Mouse (Mus musculus) heart, postnatal 0 days (tissue): ENCODE data around the gene Lyve1. TPM values are rescaled to one million over a fixed set of nuclear protein-coding genes. Genes with fewer than 3 reads are reported as not detected.

Source experiments
- ATAC-seq: fragments of 200-750 bp; cut with Nextera tagmentation; 2 replicates; pipeline ENCODE4 v1.8.0; 2017; ENCODE audit warnings: low read depth, moderate number of reproducible peaks, moderate library complexity; ENCODE audit not compliant: insufficient read depth
- DNase-seq: peaks from one replicate; pipeline ENCODE4 v3.0.0-alpha.2; 2016; ENCODE audit warnings: low spot score
- H3K27ac ChIP-seq: fragments of 300-500 bp; sonication (generic); 2 replicates; pipeline ENCODE4 v1.5.1; 2014; ENCODE audit warnings: low read depth, mild to moderate bottlenecking
- H3K27me3 ChIP-seq: fragments of 300-500 bp; sonication (generic); 2 replicates; pipeline ENCODE4 v1.6.1; 2014; ENCODE audit warnings: low read length, mixed read lengths; ENCODE audit not compliant: control insufficient read depth, insufficient read depth
- H3K36me3 ChIP-seq: fragments of 300-500 bp; sonication (generic); replicated peaks from 2 replicates; pipeline ENCODE4 v1.6.1; 2014; ENCODE audit warnings: low read length, mixed read lengths; ENCODE audit not compliant: control insufficient read depth, insufficient read depth
- H3K4me1 ChIP-seq: fragments of 300-500 bp; sonication (generic); 2 replicates; pipeline ENCODE4 v1.6.1; 2014; ENCODE audit warnings: antibody characterized with exemption; ENCODE audit not compliant: control insufficient read depth, insufficient read depth
- H3K4me2 ChIP-seq: fragments of 300-500 bp; sonication (generic); 2 replicates; pipeline ENCODE4 v1.6.1; 2014; ENCODE audit warnings: low read depth, mild to moderate bottlenecking, low read length, moderate library complexity
- H3K4me3 ChIP-seq: fragments of 300-500 bp; sonication (generic); 2 replicates; pipeline ENCODE4 v1.5.1; 2014; ENCODE audit warnings: low read depth, low read length
- H3K9ac ChIP-seq: fragments of 300-500 bp; sonication (generic); replicated peaks from 2 replicates; pipeline ENCODE4 v1.6.1; 2014; ENCODE audit warnings: low read depth, low read length, mixed read lengths
- H3K9me3 ChIP-seq: fragments of 300-500 bp; sonication (generic); replicated peaks from 2 replicates; pipeline ENCODE4 v1.6.1; 2016; ENCODE audit warnings: low read length; ENCODE audit not compliant: control insufficient read depth
- CTCF ChIP-seq: IDR thresholded peaks from 2 replicates; pipeline ENCODE4 v1.5.1; 2016; ENCODE audit warnings: antibody characterized with exemption, control low read depth, low read depth
- EP300 ChIP-seq: IDR thresholded peaks from 2 replicates; pipeline ENCODE4 v1.6.1; 2016; ENCODE audit warnings: antibody characterized with exemption, low read depth
- WGBS: fragments of 180-500 bp; shearing (Covaris S2); extraction: QIAGEN DNeasy Blood & Tissue Kit; methylation state at CpG from one replicate; pipeline ENCODE4 v1.1.7; 2014; 5-methylcytosine and 5-hydroxymethylcytosine counted together
- polyA plus RNA-seq: library from polyadenylated mRNA; unstranded; fragments of >200 nt; fragmentation: Nextera tagmentation; extraction: Ambion mirVana; gene quantifications from 2 replicates; pipeline ENCODE4 v1.2.1, GENCODE M21; 2015
- total RNA-seq: library from RNA; depleted of rRNA; stranded (reverse); fragments of >200 nt; gene quantifications from 2 replicates; pipeline ENCODE4 v1.2.3, GENCODE M21; 2014; ENCODE audit warnings: low replicate concordance; rRNA removed

Lyve1 gene
- 38.9 and 56.7 TPM in 2 replicates for total RNA-seq
- polyA plus RNA-seq, result 13.8 and 15.2 TPM in 2 replicates

DNA sequence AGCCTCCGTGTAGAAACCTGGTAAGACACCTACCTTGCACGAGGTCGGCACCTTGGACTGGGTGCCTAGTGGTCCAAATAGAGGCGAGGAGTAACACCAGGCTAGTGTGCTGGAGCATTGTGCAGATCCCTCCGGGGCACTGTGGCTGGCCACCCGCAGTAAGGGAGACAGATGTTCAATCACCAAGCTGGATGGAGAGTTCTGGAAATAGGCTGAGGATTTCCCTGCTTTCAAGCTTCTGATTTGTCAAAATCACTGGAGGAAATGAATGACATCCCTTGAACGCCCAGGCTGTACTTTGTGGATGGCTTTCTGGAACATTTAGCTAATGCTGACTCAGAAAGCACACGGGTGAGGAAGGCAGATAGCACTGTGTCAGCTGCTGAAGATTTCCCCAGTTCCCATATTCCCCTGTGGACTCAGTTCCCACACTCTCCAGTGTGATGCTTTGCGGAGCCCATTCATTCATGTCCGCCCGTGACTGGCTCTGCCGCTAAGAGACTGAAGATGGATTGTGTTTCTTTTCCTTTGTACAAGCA lies at the start of gene Lyve1:
Lyve1 (minus strand) TSS at position 489 of the 539 bp plus-strand sequence.
- no peak for ATAC-seq

DNA sequence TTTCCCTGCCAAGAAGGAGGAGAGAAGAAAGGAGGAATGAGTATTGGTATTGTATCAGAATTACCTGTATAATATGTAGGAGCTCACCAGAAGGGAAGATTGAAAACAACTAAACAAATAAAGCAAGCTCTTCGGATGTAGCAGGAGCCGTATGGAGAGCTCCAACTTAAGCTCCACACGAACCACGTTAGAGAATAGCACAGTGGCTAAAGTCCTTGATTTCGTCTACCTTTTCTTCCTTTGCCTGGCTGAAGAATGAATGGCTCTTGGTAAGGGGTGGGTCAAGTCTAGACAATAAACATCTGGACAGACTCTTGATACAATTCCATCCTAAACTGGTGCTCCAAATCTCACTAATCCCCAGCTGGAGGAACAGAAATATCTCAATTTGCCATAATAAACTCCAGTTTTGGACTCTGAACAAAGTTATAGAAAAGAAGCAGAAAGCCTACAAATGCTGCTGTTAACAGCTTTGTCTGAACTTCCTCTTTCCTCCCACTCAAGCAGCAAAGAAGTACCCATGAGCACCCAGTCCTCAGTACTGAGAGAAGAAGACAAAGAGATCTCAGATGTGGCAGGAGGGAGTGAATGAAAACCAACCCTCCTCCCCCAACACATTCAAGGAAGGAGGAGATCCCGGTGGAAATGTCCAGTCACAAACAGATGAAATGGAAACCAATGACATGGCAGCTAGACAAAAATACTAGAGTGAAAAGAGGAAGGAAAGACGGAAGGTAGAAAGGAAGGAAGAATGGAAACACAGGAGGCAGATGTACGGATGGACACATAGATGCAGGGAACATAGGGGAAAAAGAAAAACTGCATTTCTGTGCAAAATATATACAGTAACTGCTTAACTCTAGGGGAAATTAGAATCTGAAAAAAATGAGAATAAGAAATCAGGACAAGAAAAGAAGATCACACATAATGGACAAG lies 45.4 kb upstream of the Lyve1 start:
- Histone ChIP-seq H3K9ac (no peak overlapping the region), H3K27me3 (no peaks in the 10 kb centered on the region), H3K36me3 (no peaks in the 10 kb centered on the region), H3K4me2 (no peak overlapping the region), H3K4me1 (peaks cover 23% of the 10 kb centered on the region; the same call in 1 of the 2 replicates), H3K27ac (no peak overlapping the region), H3K9me3 (no peaks in the 10 kb centered on the region), H3K4me3 (no peak overlapping the region)
- DNase-seq, result no peak
- WGBS, result 73% methylated on average over 8 of the region's 8 CpGs
- no peak for TF ChIP-seq EP300
- TF ChIP-seq CTCF, result no peak
- no peak for ATAC-seq

More for the DNA sequence above, at the start of gene Lyve1:
- TF ChIP-seq EP300 (no peak), CTCF (no peak)
- WGBS, result 62% methylated on average over 12 of the region's 12 CpGs
- no peaks in the 10 kb centered on the region for H3K27me3 ChIP-seq
- DNase-seq, result peak; percentile 25
- H3K27ac ChIP-seq, result no peak within 1 kb of the TSS
- H3K36me3 ChIP-seq, result no peaks in the 10 kb centered on the region
- no peak within 1 kb of the TSS for H3K4me2 ChIP-seq
- H3K9me3 ChIP-seq, result no peaks in the 10 kb centered on the region
- no peak within 1 kb of the TSS for H3K9ac ChIP-seq
- H3K4me3 ChIP-seq, result no peak within 1 kb of the TSS
- no peaks in the 10 kb centered on the region for H3K4me1 ChIP-seq

DNA sequence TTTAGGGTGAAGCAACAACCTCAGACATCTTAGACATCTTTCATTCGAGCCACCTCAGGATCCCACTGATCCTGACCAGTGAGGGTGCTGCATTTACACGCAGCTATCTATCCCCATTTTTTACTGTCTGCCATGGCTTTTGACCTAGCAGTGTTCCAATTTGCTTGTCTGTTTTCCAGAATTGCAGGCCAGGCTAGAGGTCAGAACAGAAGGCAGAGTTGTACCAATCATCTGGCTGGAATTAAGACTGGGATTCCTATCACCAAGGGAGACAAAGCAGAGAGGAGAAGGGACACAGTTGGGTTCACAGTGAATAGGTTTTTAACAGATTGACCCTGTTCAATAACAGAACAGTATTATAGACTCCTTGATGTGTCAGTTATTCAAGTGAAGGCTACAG lies 43.5 kb upstream of the Lyve1 start:
- Histone ChIP-seq H3K4me1 (peaks cover 26% of the 10 kb centered on the region; the same call in 1 of the 2 replicates), H3K27me3 (no peaks in the 10 kb centered on the region), H3K4me2 (no peak overlapping the region), H3K36me3 (no peaks in the 10 kb centered on the region), H3K4me3 (no peak overlapping the region), H3K27ac (no peak overlapping the region), H3K9ac (no peak overlapping the region), H3K9me3 (no peaks in the 10 kb centered on the region)
- WGBS, result 80% methylated on average over 2 of the region's 2 CpGs
- TF ChIP-seq EP300, result no peak
- DNase-seq, result no peak
- ATAC-seq, result no peak

GRCm38 (mm10) chr7:110903226-110903625 lies 40.2 kb upstream of the Lyve1 start:
- H3K4me2 ChIP-seq, result no peak overlapping the region
- H3K36me3 ChIP-seq, result no peaks in the 10 kb centered on the region
- H3K4me1 ChIP-seq, result peaks cover 26% of the 10 kb centered on the region; the same call in 1 of the 2 replicates
- H3K4me3 ChIP-seq, result no peak overlapping the region
- H3K27ac ChIP-seq, result peak overlapping the region; percentile 89
- H3K9ac ChIP-seq, result no peak overlapping the region
- H3K27me3 ChIP-seq, result no peaks in the 10 kb centered on the region
- DNase-seq (peak; percentile 88), ATAC-seq (peak; percentile 94)
- no peaks in the 10 kb centered on the region for H3K9me3 ChIP-seq
- WGBS, result 12% methylated on average over 7 of the region's 7 CpGs
- TF ChIP-seq EP300 (peak; percentile 89), CTCF (no peak)

- no peak for DNase-seq
- Histone ChIP-seq H3K9me3 (no peaks in the 10 kb centered on the region), H3K4me1 (no peaks in the 10 kb centered on the region), H3K36me3 (no peaks in the 10 kb centered on the region), H3K27me3 (no peaks in the 10 kb centered on the region), H3K4me2 (no peak overlapping the region), H3K4me3 (no peak overlapping the region), H3K9ac (no peak overlapping the region), H3K27ac (no peak overlapping the region)
- 84% methylated on average over 8 of the region's 8 CpGs for WGBS
- TF ChIP-seq CTCF (no peak), EP300 (no peak)
- ATAC-seq, result no peak
Measured at GRCm38 (mm10) chr7:110897202-110897601, 34.2 kb upstream of the Lyve1 start.
